Mouse (Mus musculus) kidney, postnatal 25 days (tissue): ENCODE measurements at regions not wholly inside any gene's neighbourhood (a gene's known extent, or its start where the extent isn't known, plus 50 kb on each side); places are given as distances from the start of the nearest gene placed in this dataset.

Experiments
- DNase-seq, 2 experiments: peaks; one replicate each; pipeline ENCODE4 v3.0.0; 2021; ENCODE audit warnings: mixed read lengths in 2 of 2

DNA sequence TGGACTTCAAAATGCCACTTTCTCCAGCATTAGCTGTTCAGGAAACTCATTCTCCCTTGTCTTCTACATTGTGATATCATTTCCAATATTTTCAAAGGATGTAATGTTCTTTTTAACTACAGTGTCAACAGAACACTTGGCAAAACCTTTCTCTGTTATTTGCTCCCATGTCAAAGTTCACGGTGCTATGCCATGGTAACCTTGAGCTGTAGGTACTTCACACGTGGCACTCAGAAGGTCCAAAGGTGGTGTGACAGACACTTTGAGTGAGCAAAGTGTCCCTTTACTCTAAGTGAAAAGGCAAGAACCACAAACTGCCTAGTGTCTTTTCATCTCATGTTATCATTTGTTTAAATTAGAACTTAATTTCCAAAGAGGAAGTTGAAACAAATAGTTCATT is 53.3 kb upstream of the Tram2 start:
- peak in 1 of 2 experiments; percentile 36 for DNase-seq

DNA sequence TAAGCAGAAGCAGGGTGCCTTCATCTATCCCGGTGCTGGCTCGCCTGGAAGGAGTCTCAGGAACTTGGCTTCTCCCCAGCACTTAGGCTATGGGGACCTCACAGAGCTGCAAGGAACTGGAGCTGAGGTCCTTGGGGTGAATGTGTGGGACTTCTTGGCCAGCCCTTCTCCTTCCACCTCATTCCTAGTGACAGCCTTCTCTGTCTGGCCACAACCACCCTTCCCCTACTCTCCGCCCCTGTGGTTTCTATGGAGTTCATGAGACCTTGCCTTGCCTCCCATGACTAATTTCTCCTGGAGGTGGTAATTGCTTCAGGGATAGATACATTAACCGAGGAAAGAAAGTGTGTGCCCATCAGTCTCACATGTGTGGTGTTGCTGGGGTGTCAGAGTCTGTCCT is 67.9 kb upstream of the Tram2 start:
- no peak for DNase-seq

DNA sequence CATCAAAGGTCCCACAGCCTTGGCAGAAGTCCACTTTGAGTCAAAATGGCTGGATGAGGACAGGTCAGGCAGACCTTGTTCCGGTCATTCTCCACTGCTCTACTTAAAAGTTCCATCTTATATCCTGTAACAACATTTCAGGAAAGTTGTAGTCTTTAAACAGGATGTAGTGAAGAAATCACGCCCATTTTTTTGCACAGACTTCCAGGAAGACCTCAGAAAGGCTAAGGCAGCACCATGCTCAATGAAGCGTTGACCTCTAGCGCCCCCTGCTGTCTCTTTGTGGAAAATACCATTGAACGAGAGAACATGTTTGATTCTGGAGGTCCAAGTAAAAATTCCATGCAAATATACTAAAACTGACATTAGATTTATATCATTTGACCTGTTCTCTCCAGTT is 56.6 kb upstream of the Tmem14a start:
- DNase-seq, result peak; percentile 63 to 87

DNA sequence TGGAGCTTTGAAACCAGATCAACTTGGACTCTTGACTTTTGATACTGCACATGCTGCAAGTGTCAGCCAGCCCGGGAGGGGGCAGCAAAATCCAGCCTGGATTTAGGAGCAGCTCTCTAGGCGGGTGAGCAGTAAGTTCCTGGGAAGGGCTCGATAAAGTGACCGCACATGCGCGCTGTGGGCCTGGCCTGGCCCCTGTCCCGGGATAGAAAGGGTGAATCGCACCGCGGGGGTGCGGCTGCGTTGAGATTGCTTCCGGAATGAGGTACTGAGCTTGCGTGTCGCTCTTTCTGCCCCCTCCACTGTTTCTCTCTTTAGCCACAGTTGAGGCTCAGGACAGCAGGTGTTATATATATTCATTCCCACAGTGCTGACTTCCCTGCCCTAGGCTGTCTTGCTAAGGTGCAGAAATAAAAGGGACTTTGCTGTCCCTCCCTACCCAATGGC is 52.1 kb upstream of the Tmem14a start:
- DNase-seq, result peak; percentile 90 to 91

DNA sequence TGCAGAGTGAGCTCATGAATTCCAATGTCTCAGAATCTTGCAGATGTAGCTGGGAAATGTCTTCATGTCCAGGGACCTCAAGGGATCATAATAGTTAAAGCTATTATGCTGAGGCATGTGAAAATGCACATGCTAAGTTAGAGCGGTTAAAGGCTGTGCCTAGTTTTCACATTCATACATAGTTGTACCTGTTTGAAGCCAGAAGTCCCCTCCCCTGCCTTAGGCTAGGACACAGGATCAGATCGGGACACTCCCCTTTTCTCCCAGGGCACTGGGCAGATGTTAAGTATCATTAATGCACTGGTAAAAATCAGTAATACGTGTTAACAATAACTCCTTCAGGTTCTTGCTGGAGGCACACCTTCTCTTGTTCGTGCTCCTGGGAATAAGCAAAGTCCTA is 51.6 kb upstream of the Tmem14a start:
- no peak for DNase-seq
